Mouse (Mus musculus) ES-E14 (cell line): ENCODE data around the gene Sugp1. TPM values are rescaled to one million over a fixed set of nuclear protein-coding genes. Genes with fewer than 3 reads are reported as not detected.
"Not testable (repeated sequence)": the region's sequence is repeated elsewhere in the genome, so short reads cannot be mapped to it uniquely, and the experiment has no call there.

Experiments used
- DNase-seq: peaks from one replicate; pipeline ENCODE4 v3.0.0-alpha.2; 2013; ENCODE audit warnings: low read depth, low spot score
- H3K27ac ChIP-seq: 2 replicates; pipeline ENCODE4 v1.5.1; 2012; ENCODE audit warnings: low read depth, mild to moderate bottlenecking, low read length, moderate library complexity, mixed read lengths; ENCODE audit not compliant: poor library complexity, insufficient read depth, severe bottlenecking
- H3K36me3 ChIP-seq: 2 replicates; pipeline ENCODE4 v1.6.1; 2012; ENCODE audit warnings: mild to moderate bottlenecking, low read length, moderate library complexity, mixed read lengths; ENCODE audit not compliant: control insufficient read depth, poor library complexity, insufficient read depth, severe bottlenecking
- H3K4me1 ChIP-seq, 2 experiments: fragments of 150-350 bp in 1 of 2; sonication (generic) in 1 of 2; 2 replicates each; pipeline ENCODE4 v1.6.1; 2012; ENCODE audit warnings: low read length in 2 of 2, mild to moderate bottlenecking in 1 of 2, mixed read lengths in 1 of 2; ENCODE audit not compliant: control insufficient read depth in 2 of 2, insufficient read depth in 2 of 2, poor library complexity in 1 of 2
- H3K4me3 ChIP-seq, 2 experiments: fragments of 150-350 bp in 1 of 2; sonication (generic) in 1 of 2; 2 replicates each; pipeline ENCODE4 v1.5.1; 2012; ENCODE audit warnings: low read length in 2 of 2, low read depth in 1 of 2, mild to moderate bottlenecking in 1 of 2, mixed read lengths in 1 of 2; ENCODE audit not compliant: insufficient read depth in 1 of 2, poor library complexity in 1 of 2, severe bottlenecking in 1 of 2
- H3K9ac ChIP-seq: 2 replicates; pipeline ENCODE4 v1.6.1; 2012; ENCODE audit warnings: low read depth, mild to moderate bottlenecking, low read length, mixed read lengths; ENCODE audit not compliant: poor library complexity, insufficient read depth, severe bottlenecking
- H3K9me3 ChIP-seq: fragments of 150-350 bp; sonication (generic); 2 replicates; pipeline ENCODE4 v1.6.1; 2012; ENCODE audit warnings: low read depth, mild to moderate bottlenecking, low read length; ENCODE audit not compliant: control insufficient read depth, insufficient read depth
- CHD2 ChIP-seq: IDR thresholded peaks from 2 replicates; pipeline ENCODE4 v1.6.1; 2014; ENCODE audit warnings: mild to moderate bottlenecking, low read depth, low read length, inconsistent platforms
- HCFC1 ChIP-seq: IDR thresholded peaks from 2 replicates; pipeline ENCODE4 v1.6.1; 2012; ENCODE audit warnings: low read length, inconsistent platforms, borderline replicate concordance; ENCODE audit not compliant: insufficient read depth
- MAFK ChIP-seq: IDR thresholded peaks from 2 replicates; pipeline ENCODE4 v1.6.1; 2014; ENCODE audit warnings: mild to moderate bottlenecking, low read depth, low read length, inconsistent platforms; ENCODE audit not compliant: insufficient read depth
- ZC3H11A ChIP-seq: IDR thresholded peaks from 2 replicates; pipeline ENCODE4 v1.6.1; 2012; ENCODE audit warnings: low read depth, mild to moderate bottlenecking, inconsistent platforms, low read length, borderline replicate concordance
- ZNF384 ChIP-seq: IDR thresholded peaks from 2 replicates; pipeline ENCODE4 v1.6.1; 2012; ENCODE audit warnings: low read depth, low read length, inconsistent platforms
- in situ Hi-C, 2 experiments: fragments of 600-800 bp; cut with MboI; formaldehyde crosslinking; loops; one replicate each; pipeline ENCODE4 v1.15.1; 2025; ENCODE audit warnings: low sequenced_read_pairs in 2 of 2, inconsistent platforms in 1 of 2; ENCODE audit not compliant: unreplicated experiment in 2 of 2
- total RNA-seq: library from RNA; depleted of rRNA; stranded (reverse); fragments of 300-350 nt; gene quantifications from 2 replicates; pipeline ENCODE4 v1.2.3, GENCODE M21; 2012

Sugp1 gene
- total RNA-seq, 1 experiment, result 38.5 TPM

- peaks cover 6 to 20% of the 10 kb centered on the region in 2 experiments; a peak in 3 of 4 replicates for H3K4me1 ChIP-seq
- H3K27ac ChIP-seq, result peak overlapping the region; percentile 51; the same call in 1 of the 2 replicates
- no peak overlapping the region for H3K4me3 ChIP-seq
- H3K9me3 ChIP-seq, result no peaks in the 10 kb centered on the region
- no peak overlapping the region for H3K9ac ChIP-seq
- no peak for DNase-seq
- in situ Hi-C loops, result no loop called here
- no peak for TF ChIP-seq CHD2
- TF ChIP-seq ZC3H11A, result no peak
- TF ChIP-seq HCFC1, result no peak
- TF ChIP-seq MAFK, result no peak
- TF ChIP-seq ZNF384, result no peak
- no peaks in the 10 kb centered on the region for H3K36me3 ChIP-seq
These were observed 39.4 kb upstream of the Sugp1 start for GRCm38 (mm10) chr8:70003204-70003657.

GRCm38 (mm10) chr8:70004345-70004744 lies 38.3 kb upstream of the Sugp1 start:
- no peak for DNase-seq
- no peak overlapping the region for H3K27ac ChIP-seq
- no peak overlapping the region for H3K9ac ChIP-seq
- in situ Hi-C loops, result no loop called here
- TF ChIP-seq CHD2, result no peak
- no peak for TF ChIP-seq HCFC1
- TF ChIP-seq ZC3H11A, result no peak
- no peak for TF ChIP-seq ZNF384
- TF ChIP-seq MAFK, result no peak
- H3K36me3 ChIP-seq, result no peaks in the 10 kb centered on the region
- H3K4me1 ChIP-seq, result peaks cover 6 to 20% of the 10 kb centered on the region in 2 experiments; a peak in 3 of 4 replicates
- H3K4me3 ChIP-seq, result no peak overlapping the region
- H3K9me3 ChIP-seq, result no peaks in the 10 kb centered on the region

GRCm38 (mm10) chr8:70005178-70005577 lies 37.4 kb upstream of the Sugp1 start:
- no peak for DNase-seq
- no peaks in the 10 kb centered on the region for H3K36me3 ChIP-seq
- in situ Hi-C loops, result no loop called here

GRCm38 (mm10) chr8:70010796-70011195 lies 31.8 kb upstream of the Sugp1 start:
- not testable (repeated sequence) for DNase-seq, H3K9me3 ChIP-seq

More at GRCm38 (mm10) chr8:70005178-70005577, 37.4 kb upstream of the Sugp1 start:
- TF ChIP-seq MAFK (no peak), ZC3H11A (no peak), ZNF384 (no peak), CHD2 (no peak), HCFC1 (no peak)
- Histone ChIP-seq H3K27ac (no peak overlapping the region; the same call in 1 of the 2 replicates), H3K9me3 (no peaks in the 10 kb centered on the region), H3K9ac (no peak overlapping the region), H3K4me3 (no peak overlapping the region), H3K4me1 (peaks cover 6 to 20% of the 10 kb centered on the region in 2 experiments; a peak in 3 of 4 replicates)

GRCm38 (mm10) chr8:70012350-70012749 lies 30.3 kb upstream of the Sugp1 start:
- Histone ChIP-seq H3K9ac (no peak overlapping the region), H3K4me3 (no peak overlapping the region), H3K4me1 (peaks cover 4 to 5% of the 10 kb centered on the region in 2 experiments; a peak in 1 of 4 replicates), H3K36me3 (peaks cover 3% of the 10 kb centered on the region; the same call in 1 of the 2 replicates), H3K9me3 (no peaks in the 10 kb centered on the region), H3K27ac (no peak overlapping the region)
- no peak for DNase-seq
- in situ Hi-C loops, result no loop called here
- TF ChIP-seq CHD2 (no peak), ZC3H11A (no peak), ZNF384 (no peak), MAFK (no peak), HCFC1 (no peak)

More at GRCm38 (mm10) chr8:70010796-70011195, 31.8 kb upstream of the Sugp1 start:
- in situ Hi-C loops, H3K4me3 ChIP-seq, H3K27ac ChIP-seq, H3K4me1 ChIP-seq, H3K9ac ChIP-seq, H3K36me3 ChIP-seq: not testable (repeated sequence)
